Mouse (Mus musculus) heart, embryonic 15.5 days (tissue): Measurements from ENCODE around the gene Ranbp3l. TPM values are rescaled to one million over a fixed set of nuclear protein-coding genes. Genes with fewer than 3 reads are reported as not detected.
"Not testable (repeated sequence)": the region's sequence is repeated elsewhere in the genome, so short reads cannot be mapped to it uniquely, and the experiment has no call there.

Experiments
- ATAC-seq: fragments of 200-750 bp; cut with Nextera tagmentation; replicated peaks from 2 replicates; pipeline ENCODE4 v1.8.0; 2017; ENCODE audit warnings: low read depth, moderate TSS enrichment; ENCODE audit not compliant: insufficient number of reproducible peaks, insufficient read depth, low FRiP score
- H3K27ac ChIP-seq: fragments of 300-500 bp; sonication (generic); 2 replicates; pipeline ENCODE4 v1.5.1; 2015; ENCODE audit warnings: mild to moderate bottlenecking, inconsistent platforms
- H3K27me3 ChIP-seq: fragments of 300-500 bp; sonication (generic); 2 replicates; pipeline ENCODE4 v1.6.1; 2015; ENCODE audit warnings: inconsistent platforms
- H3K36me3 ChIP-seq: fragments of 300-500 bp; sonication (generic); 2 replicates; pipeline ENCODE4 v1.6.1; 2015; ENCODE audit warnings: mild to moderate bottlenecking, inconsistent platforms
- H3K4me1 ChIP-seq: fragments of 300-500 bp; sonication (generic); replicated peaks from 2 replicates; pipeline ENCODE4 v1.6.1; 2015; ENCODE audit warnings: inconsistent platforms
- H3K4me2 ChIP-seq: fragments of 300-500 bp; sonication (generic); 2 replicates; pipeline ENCODE4 v1.6.1; 2015; ENCODE audit warnings: inconsistent platforms, mild to moderate bottlenecking, moderate library complexity
- H3K4me3 ChIP-seq: fragments of 300-500 bp; sonication (generic); 2 replicates; pipeline ENCODE4 v1.5.1; 2015; ENCODE audit warnings: mild to moderate bottlenecking, inconsistent platforms
- H3K9ac ChIP-seq: fragments of 300-500 bp; sonication (generic); 2 replicates; pipeline ENCODE4 v1.6.1; 2015; ENCODE audit warnings: mild to moderate bottlenecking, inconsistent platforms
- H3K9me3 ChIP-seq: fragments of 300-500 bp; sonication (generic); replicated peaks from 2 replicates; pipeline ENCODE4 v1.6.1; 2016; ENCODE audit warnings: inconsistent platforms
- WGBS: fragments of 180-500 bp; shearing (Covaris S2); methylation state at CpG from one replicate; pipeline ENCODE4 v1.1.7; 2015; ENCODE audit warnings: mixed read lengths; 5-methylcytosine and 5-hydroxymethylcytosine counted together
- polyA plus RNA-seq: library from polyadenylated mRNA; unstranded; fragments of >200 nt; fragmentation: Nextera tagmentation; extraction: Ambion mirVana; gene quantifications from 2 replicates; pipeline ENCODE4 v1.2.1, GENCODE M21; 2015

Gene Ranbp3l
- polyA plus RNA-seq, 1 experiment from 2014 or later, result 0.20 TPM

- Histone ChIP-seq H3K9ac (no peak overlapping the region), H3K27me3 (no peaks in the 10 kb centered on the region), H3K4me2 (no peak overlapping the region), H3K27ac (no peak overlapping the region), H3K36me3 (no peaks in the 10 kb centered on the region), H3K4me3 (no peak overlapping the region), H3K4me1 (no peaks in the 10 kb centered on the region), H3K9me3 (no peaks in the 10 kb centered on the region)
- WGBS, result 46% methylated on average over 7 of the region's 7 CpGs
- ATAC-seq, result no peak
Measured at GRCm38 (mm10) chr15:8995490-8995889, 27.7 kb downstream of the Ranbp3l start.

- Histone ChIP-seq H3K9ac (no peak overlapping the region), H3K4me1 (no peaks in the 10 kb centered on the region), H3K4me2 (no peak overlapping the region), H3K9me3 (no peaks in the 10 kb centered on the region), H3K36me3 (no peaks in the 10 kb centered on the region), H3K27ac (no peak overlapping the region), H3K4me3 (no peak overlapping the region), H3K27me3 (no peaks in the 10 kb centered on the region)
- 78% methylated on average over 2 of the region's 2 CpGs for whole genome bisulfite sequencing
- no peak for ATAC-seq
Measured at GRCm38 (mm10) chr15:9002762-9003161, 35.0 kb downstream of the Ranbp3l start.

- Histone ChIP-seq H3K9me3 (no peaks in the 10 kb centered on the region), H3K27me3 (no peaks in the 10 kb centered on the region), H3K4me2 (no peak overlapping the region), H3K36me3 (no peaks in the 10 kb centered on the region), H3K4me3 (no peak overlapping the region), H3K9ac (no peak overlapping the region), H3K4me1 (no peaks in the 10 kb centered on the region), H3K27ac (no peak overlapping the region)
- WGBS, result 62% methylated on average over 6 of the region's 6 CpGs
- ATAC-seq, result no peak
Measured at GRCm38 (mm10) chr15:9009196-9009595, 41.4 kb downstream of the Ranbp3l start.

DNA sequence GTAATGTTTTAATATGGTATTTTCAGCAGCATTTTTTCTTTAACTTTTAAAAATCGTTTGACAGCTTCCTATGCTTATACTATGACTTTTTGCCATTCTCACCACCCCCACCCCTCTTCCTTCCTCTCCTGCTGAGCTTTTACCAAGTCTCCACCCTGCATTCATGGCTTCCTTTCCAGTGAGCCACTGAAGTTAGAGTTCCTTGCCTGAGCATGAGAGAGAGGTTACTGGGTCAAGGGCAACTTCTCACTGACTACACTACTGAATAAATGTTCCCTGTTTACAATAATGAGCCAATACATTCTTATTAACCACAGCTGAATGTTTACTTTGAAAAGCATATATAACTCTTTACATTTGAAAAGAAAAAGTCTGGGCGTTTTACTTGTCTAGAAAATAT is 46.8 kb downstream of the Ranbp3l start:
- Histone ChIP-seq H3K36me3 (no peaks in the 10 kb centered on the region), H3K4me2 (no peak overlapping the region), H3K9ac (no peak overlapping the region), H3K9me3 (0 out of 2 replicates have a peak, but pooled peaks cover 3% of the 10 kb centered on the region), H3K27ac (no peak overlapping the region), H3K4me3 (no peak overlapping the region), H3K27me3 (no peaks in the 10 kb centered on the region), H3K4me1 (no peaks in the 10 kb centered on the region)
- WGBS, result 59% methylated on average over 2 of the region's 2 CpGs
- ATAC-seq, result no peak

DNA sequence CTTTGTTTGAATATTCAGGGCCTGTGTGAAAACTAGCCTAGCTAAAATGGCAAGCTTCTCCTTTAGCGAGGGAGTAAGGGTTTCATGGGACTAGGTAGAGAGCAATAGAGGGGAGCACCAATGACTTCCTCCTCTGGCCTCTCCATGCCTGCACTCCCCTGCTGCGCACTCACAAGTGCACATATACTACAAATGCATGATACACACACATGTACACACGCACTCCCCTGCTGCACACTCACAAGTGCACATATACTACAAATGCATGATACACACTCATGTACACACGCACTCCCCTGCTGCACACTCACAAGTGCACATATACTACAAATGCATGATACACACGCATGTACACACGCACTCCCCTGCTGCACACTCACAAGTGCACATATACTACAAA is 47.7 kb downstream of the Ranbp3l start:
- not testable (repeated sequence) for H3K9me3 ChIP-seq, H3K4me1 ChIP-seq, ATAC-seq, H3K4me2 ChIP-seq, H3K27me3 ChIP-seq, H3K27ac ChIP-seq, H3K36me3 ChIP-seq, H3K4me3 ChIP-seq, H3K9ac ChIP-seq
- 77% methylated on average over 6 of the region's 6 CpGs for WGBS

DNA sequence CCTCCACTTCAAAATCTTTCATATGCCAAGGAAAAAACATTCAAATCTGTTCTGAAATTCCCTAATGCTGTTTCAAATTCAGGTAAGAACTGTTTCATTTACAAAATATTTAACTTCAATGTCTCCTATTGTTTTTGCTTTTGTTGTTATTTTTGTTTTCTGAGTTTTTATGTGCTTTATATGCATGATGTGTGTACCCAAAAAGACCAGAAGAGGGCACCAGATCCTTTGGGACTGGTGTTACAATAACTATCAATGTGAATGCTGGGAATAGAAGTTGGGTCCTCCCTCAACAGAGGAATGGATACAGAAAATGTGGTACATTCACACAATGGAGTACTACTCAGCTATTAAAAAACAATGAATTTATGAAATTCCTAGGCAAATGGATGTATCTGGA is 88.0 kb downstream of the Ranbp3l start:
- H3K4me1 ChIP-seq, result no peaks in the 10 kb centered on the region
- no peak overlapping the region for H3K4me3 ChIP-seq
- no peak overlapping the region for H3K4me2 ChIP-seq
- ATAC-seq, result no peak
- no peak overlapping the region for H3K27ac ChIP-seq
- no peak overlapping the region for H3K9ac ChIP-seq
- H3K9me3 ChIP-seq, result no peaks in the 10 kb centered on the region
- no peaks in the 10 kb centered on the region for H3K36me3 ChIP-seq
- H3K27me3 ChIP-seq, result no peaks in the 10 kb centered on the region

- no peaks in the 10 kb centered on the region for H3K9me3 ChIP-seq
- ATAC-seq, result no peak
- no peak overlapping the region for H3K4me3 ChIP-seq
- no peak overlapping the region for H3K27ac ChIP-seq
- H3K4me1 ChIP-seq, result no peaks in the 10 kb centered on the region
- no peak overlapping the region for H3K4me2 ChIP-seq
- no peak overlapping the region for H3K9ac ChIP-seq
- WGBS, result 76% methylated on average over 2 of the region's 2 CpGs
- no peaks in the 10 kb centered on the region for H3K36me3 ChIP-seq
- H3K27me3 ChIP-seq, result no peaks in the 10 kb centered on the region
Measured at GRCm38 (mm10) chr15:9059856-9060255, 92.1 kb downstream of the Ranbp3l start.

GRCm38 (mm10) chr15:9061150-9061882 is 93.6 kb downstream of the Ranbp3l start:
- Histone ChIP-seq H3K27me3 (no peaks in the 10 kb centered on the region), H3K4me2 (no peak overlapping the region), H3K4me1 (no peaks in the 10 kb centered on the region), H3K9ac (no peak overlapping the region), H3K4me3 (no peak overlapping the region), H3K27ac (no peak overlapping the region), H3K9me3 (no peaks in the 10 kb centered on the region), H3K36me3 (no peaks in the 10 kb centered on the region)
- ATAC-seq, result no peak
- WGBS, result 59% methylated on average over 7 of the region's 7 CpGs

DNA sequence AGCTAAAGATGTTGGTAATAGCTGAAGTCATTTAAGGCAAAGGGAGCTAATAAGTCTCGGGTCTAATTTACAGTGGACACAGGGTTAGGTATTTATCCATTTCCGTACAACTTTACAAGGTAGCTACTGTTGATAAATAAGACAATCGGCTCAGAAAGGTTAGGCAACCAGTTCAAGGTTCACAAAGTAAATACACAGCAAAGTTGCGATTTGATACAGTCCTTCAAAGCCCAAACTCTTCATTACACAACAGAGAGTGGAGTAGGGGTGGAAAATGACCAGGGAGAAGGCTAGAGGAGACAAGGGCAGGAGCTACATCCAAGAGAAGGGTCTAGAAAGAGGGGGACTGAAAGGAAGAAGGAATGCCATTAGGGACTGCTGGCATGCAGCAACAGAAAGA is 101.1 kb downstream of the Ranbp3l start:
- H3K9ac ChIP-seq, result no peak overlapping the region
- 87% methylated on average over 4 of the region's 4 CpGs for WGBS
- no peaks in the 10 kb centered on the region for H3K36me3 ChIP-seq
- no peaks in the 10 kb centered on the region for H3K9me3 ChIP-seq
- peaks cover 17% of the 10 kb centered on the region for H3K4me1 ChIP-seq
- H3K4me2 ChIP-seq, result no peak overlapping the region
- H3K27me3 ChIP-seq, result no peaks in the 10 kb centered on the region
- H3K27ac ChIP-seq, result no peak overlapping the region
- no peak overlapping the region for H3K4me3 ChIP-seq
- no peak for ATAC-seq

DNA sequence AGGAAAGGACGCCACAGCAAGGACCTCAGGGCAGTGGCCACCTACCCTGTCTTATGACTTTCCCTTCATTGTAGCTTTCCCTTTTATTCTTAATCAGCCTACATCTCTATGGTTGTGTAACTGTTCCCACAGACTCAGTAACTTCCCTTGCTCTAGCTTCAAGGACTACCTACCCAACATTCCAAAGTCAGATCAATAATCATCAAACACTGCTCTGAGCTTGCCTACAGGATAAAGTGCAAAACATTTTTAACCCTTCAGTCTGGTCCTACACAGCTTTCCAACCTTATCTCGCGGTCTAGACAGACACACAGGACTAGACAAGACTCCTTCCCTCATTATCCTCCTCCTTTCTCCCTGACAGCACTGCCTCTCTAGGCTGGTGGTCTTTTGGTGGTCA is 102.6 kb downstream of the Ranbp3l start:
- WGBS, result 0% methylated on average over 3 of the region's 3 CpGs
- peak overlapping the region; percentile 63 for H3K9ac ChIP-seq
- H3K9me3 ChIP-seq, result no peaks in the 10 kb centered on the region
- peak overlapping the region; percentile 99 for H3K4me3 ChIP-seq
- peak overlapping the region; percentile 73 for H3K4me2 ChIP-seq
- peak overlapping the region; percentile 82 for H3K27ac ChIP-seq
- no peak for ATAC-seq
- H3K4me1 ChIP-seq, result peaks cover 29% of the 10 kb centered on the region
- H3K27me3 ChIP-seq, result no peaks in the 10 kb centered on the region
- H3K36me3 ChIP-seq, result no peaks in the 10 kb centered on the region

- H3K27ac ChIP-seq, result peak within 1 kb of the TSS; percentile 97
- peak; percentile 99 for ATAC-seq
- H3K36me3 ChIP-seq, result no peaks in the 10 kb centered on the region
- H3K9me3 ChIP-seq, result no peaks in the 10 kb centered on the region
- peak within 1 kb of the TSS; percentile 98 for H3K9ac ChIP-seq
- H3K4me2 ChIP-seq, result peak within 1 kb of the TSS; percentile 73
- H3K27me3 ChIP-seq, result no peaks in the 10 kb centered on the region
- whole genome bisulfite sequencing, result under 1% methylated on average over 53 of the region's 54 CpGs
- peaks cover 36% of the 10 kb centered on the region for H3K4me1 ChIP-seq
- peak within 1 kb of the TSS; percentile 99 for H3K4me3 ChIP-seq
Measured at GRCm38 (mm10) chr15:9070912-9071555, 103.3 kb downstream of the Ranbp3l start, which contains the start of gene Nadk2. TSS of gene Nadk2 (plus strand) at chr15:9071260.
